Mouse (Mus musculus): ENCODE measurements around the gene Dync2h1. TPM values are rescaled to one million over a fixed set of nuclear protein-coding genes. Genes with fewer than 3 reads are reported as not detected.
"Not testable (repeated sequence)": the region's sequence is repeated elsewhere in the genome, so short reads cannot be mapped to it uniquely, and the experiment has no call there.

Gene Dync2h1
- polyA plus RNA-seq, 1 experiment from 2014 or later, result 23.2 TPM

GRCm38 (mm10) chr9:6994865-6995264 lies 189.4 kb downstream of the Dync2h1 start:
- Histone ChIP-seq H3K27me3 (no peaks in the 10 kb centered on the region), H3K9me3 (no peaks in the 10 kb centered on the region), H3K4me1 (replicated peaks) (no peaks in the 10 kb centered on the region), H3K4me3 (no peak overlapping the region), H3K9ac (no peak overlapping the region), H3K27ac (no peak overlapping the region), H3K4me2 (no peak overlapping the region), H3K36me3 (peaks cover 27% of the 10 kb centered on the region)
- no peak for ATAC-seq (ENCODE audit: low FRiP score)
- 75% methylated on average over 2 of the region's 2 CpGs for WGBS

GRCm38 (mm10) chr9:6994275-6994674 lies 190.0 kb downstream of the Dync2h1 start:
- no peak overlapping the region for H3K4me2 ChIP-seq
- H3K27me3 ChIP-seq, result no peaks in the 10 kb centered on the region
- H3K36me3 ChIP-seq, result peaks cover 28% of the 10 kb centered on the region
- no peaks in the 10 kb centered on the region for H3K9me3 ChIP-seq
- H3K4me1 ChIP-seq (replicated peaks), result no peaks in the 10 kb centered on the region
- no peak overlapping the region for H3K9ac ChIP-seq
- ATAC-seq (ENCODE audit: low FRiP score), result 0 out of 2 replicates have a peak, but pooled peaks have one; percentile 49
- no peak overlapping the region for H3K4me3 ChIP-seq
- no peak overlapping the region for H3K27ac ChIP-seq

GRCm38 (mm10) chr9:6988893-6989685 lies 195.2 kb downstream of the Dync2h1 start:
- no peak overlapping the region for H3K9ac ChIP-seq
- no peak for ATAC-seq (ENCODE audit: low FRiP score)
- H3K4me2 ChIP-seq, result no peak overlapping the region
- H3K27me3 ChIP-seq, result no peaks in the 10 kb centered on the region
- H3K36me3 ChIP-seq, result peaks cover 30% of the 10 kb centered on the region
- H3K27ac ChIP-seq, result no peak overlapping the region
- 95% methylated on average over 3 of the region's 3 CpGs for WGBS
- H3K9me3 ChIP-seq, result no peaks in the 10 kb centered on the region
- no peak overlapping the region for H3K4me3 ChIP-seq
- H3K4me1 ChIP-seq (replicated peaks), result no peaks in the 10 kb centered on the region

GRCm38 (mm10) chr9:6986161-6986560 lies 198.1 kb downstream of the Dync2h1 start:
- Histone ChIP-seq H3K9me3 (no peaks in the 10 kb centered on the region), H3K36me3 (peaks cover 22% of the 10 kb centered on the region), H3K4me1 (replicated peaks) (no peaks in the 10 kb centered on the region), H3K4me2 (no peak overlapping the region), H3K9ac (no peak overlapping the region), H3K27me3 (no peaks in the 10 kb centered on the region), H3K4me3 (no peak overlapping the region), H3K27ac (no peak overlapping the region)
- WGBS, result 96% methylated on average over 3 of the region's 3 CpGs
- no peak for ATAC-seq (ENCODE audit: low FRiP score)

GRCm38 (mm10) chr9:6969171-6969570 lies 215.1 kb downstream of the Dync2h1 start:
- Histone ChIP-seq H3K9ac (no peak overlapping the region), H3K27ac (no peak overlapping the region), H3K27me3 (no peaks in the 10 kb centered on the region), H3K4me1 (replicated peaks) (no peaks in the 10 kb centered on the region), H3K36me3 (peaks cover 30% of the 10 kb centered on the region), H3K9me3 (no peaks in the 10 kb centered on the region), H3K4me2 (no peak overlapping the region), H3K4me3 (no peak overlapping the region)
- no peak for ATAC-seq (ENCODE audit: low FRiP score)
- WGBS, result 87% methylated on average over 2 of the region's 2 CpGs

GRCm38 (mm10) chr9:6965006-6965405 lies 219.2 kb downstream of the Dync2h1 start:
- Histone ChIP-seq H3K27me3 (no peaks in the 10 kb centered on the region), H3K4me2 (no peak overlapping the region), H3K4me1 (replicated peaks) (no peaks in the 10 kb centered on the region), H3K27ac (no peak overlapping the region), H3K9ac (no peak overlapping the region), H3K4me3 (no peak overlapping the region), H3K36me3 (peaks cover 25% of the 10 kb centered on the region), H3K9me3 (no peaks in the 10 kb centered on the region)
- no peak for ATAC-seq (ENCODE audit: low FRiP score)
- 93% methylated on average over 3 of the region's 3 CpGs for WGBS

GRCm38 (mm10) chr9:6958311-6958710 lies 225.9 kb downstream of the Dync2h1 start:
- H3K9ac ChIP-seq, result no peak overlapping the region
- WGBS, result 80% methylated on average over 2 of the region's 2 CpGs
- H3K4me1 ChIP-seq (replicated peaks), result no peaks in the 10 kb centered on the region
- no peaks in the 10 kb centered on the region for H3K27me3 ChIP-seq
- peaks cover 11% of the 10 kb centered on the region for H3K36me3 ChIP-seq
- no peak overlapping the region for H3K4me3 ChIP-seq
- H3K4me2 ChIP-seq, result no peak overlapping the region
- H3K27ac ChIP-seq, result no peak overlapping the region
- no peaks in the 10 kb centered on the region for H3K9me3 ChIP-seq
- ATAC-seq (ENCODE audit: low FRiP score), result no peak

GRCm38 (mm10) chr9:6927399-6928035 lies 256.7 kb downstream of the Dync2h1 start:
- 65% methylated on average over 1 of the region's 1 CpGs for WGBS
- no peaks in the 10 kb centered on the region for H3K4me1 ChIP-seq (replicated peaks)
- no peak for ATAC-seq (ENCODE audit: low FRiP score)

GRCm38 (mm10) chr9:6913471-6913870 lies 270.8 kb downstream of the Dync2h1 start:
- 100% methylated on average over 1 of the region's 1 CpGs for WGBS
- Histone ChIP-seq H3K36me3 (no peaks in the 10 kb centered on the region), H3K4me3 (no peak overlapping the region), H3K9ac (no peak overlapping the region), H3K27ac (no peak overlapping the region), H3K4me1 (replicated peaks) (no peaks in the 10 kb centered on the region), H3K9me3 (no peaks in the 10 kb centered on the region), H3K27me3 (no peaks in the 10 kb centered on the region), H3K4me2 (no peak overlapping the region)
- ATAC-seq (ENCODE audit: low FRiP score), result no peak

More at GRCm38 (mm10) chr9:6927399-6928035, 256.7 kb downstream of the Dync2h1 start:
- Histone ChIP-seq H3K9me3 (no peaks in the 10 kb centered on the region), H3K27me3 (no peaks in the 10 kb centered on the region), H3K4me2 (no peak overlapping the region), H3K9ac (no peak overlapping the region), H3K4me3 (no peak overlapping the region), H3K36me3 (peaks cover 23% of the 10 kb centered on the region), H3K27ac (no peak overlapping the region)

- WGBS, result 63% methylated on average over 4 of the region's 4 CpGs
- not testable (repeated sequence) for ATAC-seq (ENCODE audit: low FRiP score)
Observed at GRCm38 (mm10) chr9:6910537-6910936, 273.7 kb downstream of the Dync2h1 start.

GRCm38 (mm10) chr9:6901620-6902019 lies 282.6 kb downstream of the Dync2h1 start:
- Histone ChIP-seq H3K36me3 (no peaks in the 10 kb centered on the region), H3K9ac (no peak overlapping the region), H3K27me3 (no peaks in the 10 kb centered on the region), H3K4me2 (no peak overlapping the region), H3K27ac (no peak overlapping the region), H3K4me1 (replicated peaks) (no peaks in the 10 kb centered on the region), H3K4me3 (no peak overlapping the region), H3K9me3 (no peaks in the 10 kb centered on the region)
- 83% methylated on average over 1 of the region's 1 CpGs for WGBS
- no peak for ATAC-seq (ENCODE audit: low FRiP score)

More at GRCm38 (mm10) chr9:6910537-6910936, 273.7 kb downstream of the Dync2h1 start:
- not testable (repeated sequence) for H3K27ac ChIP-seq; H3K4me1 ChIP-seq (replicated peaks); H3K4me2 ChIP-seq; H3K9ac ChIP-seq; H3K9me3 ChIP-seq; H3K4me3 ChIP-seq; H3K36me3 ChIP-seq; H3K27me3 ChIP-seq

- no peak overlapping the region for H3K4me2 ChIP-seq
- no peak overlapping the region for H3K9ac ChIP-seq
- ATAC-seq (ENCODE audit: low FRiP score), result no peak
- no peaks in the 10 kb centered on the region for H3K36me3 ChIP-seq
- H3K27me3 ChIP-seq, result no peaks in the 10 kb centered on the region
- no peaks in the 10 kb centered on the region for H3K9me3 ChIP-seq
- no peaks in the 10 kb centered on the region for H3K4me1 ChIP-seq (replicated peaks)
- no peak overlapping the region for H3K27ac ChIP-seq
- H3K4me3 ChIP-seq, result no peak overlapping the region
Observed at GRCm38 (mm10) chr9:6891331-6891730, 292.9 kb downstream of the Dync2h1 start.

All from hindbrain, embryonic 13.5 days (tissue).